Mouse (Mus musculus) MEL (cell line): ENCODE measurements around the gene 1700020D05Rik. TPM values are rescaled to one million over a fixed set of nuclear protein-coding genes. Genes with fewer than 3 reads are reported as not detected.

Source experiments
- DNase-seq: peaks from one replicate; pipeline ENCODE4 v3.0.0; 2011; ENCODE audit warnings: low read depth, low spot score
- H3K27ac ChIP-seq: 2 replicates; pipeline ENCODE4 v1.5.1; 2012; ENCODE audit warnings: low read depth, mild to moderate bottlenecking, control low read depth, low read length, moderate library complexity; ENCODE audit not compliant: control insufficient read depth
- H3K27me3 ChIP-seq, 2 experiments: fragments of 150-350 bp in 1 of 2; sonication (generic) in 1 of 2; 2 replicates each; pipeline ENCODE4 v1.6.1; 2012; ENCODE audit warnings: low read length in 2 of 2, mild to moderate bottlenecking in 2 of 2, improper control_type of control experiment in 1 of 2, moderate library complexity in 1 of 2; ENCODE audit not compliant: insufficient read depth in 2 of 2, control insufficient read depth in 1 of 2
- H3K36me3 ChIP-seq, 2 experiments: 2 replicates each; pipeline ENCODE4 v1.6.1; 2012 to 2014; ENCODE audit warnings: low read length in 2 of 2, improper control_type of control experiment in 1 of 2, inconsistent platforms in 1 of 2, mild to moderate bottlenecking in 1 of 2; ENCODE audit not compliant: insufficient read depth in 2 of 2, control insufficient read depth in 1 of 2
- H3K4me1 ChIP-seq, 2 experiments: fragments of 150-350 bp in 1 of 2; sonication (generic) in 1 of 2; 2 replicates each; pipeline ENCODE4 v1.6.1; 2012; ENCODE audit warnings: low read length in 2 of 2, improper control_type of control experiment in 1 of 2, mild to moderate bottlenecking in 1 of 2; ENCODE audit not compliant: insufficient read depth in 2 of 2, control insufficient read depth in 1 of 2
- H3K4me3 ChIP-seq, 2 experiments: fragments of 150-350 bp in 1 of 2; sonication (generic) in 1 of 2; 2 replicates each; pipeline ENCODE4 v1.5.1; 2012; ENCODE audit warnings: low read depth in 2 of 2, low read length in 2 of 2, mild to moderate bottlenecking in 2 of 2, moderate library complexity in 2 of 2, control low read depth in 1 of 2, improper control_type of control experiment in 1 of 2; ENCODE audit not compliant: control insufficient read depth in 1 of 2, insufficient read depth in 1 of 2
- H3K79me2 ChIP-seq: 2 replicates; pipeline ENCODE4 v1.6.1; 2012; ENCODE audit warnings: mild to moderate bottlenecking, low read length, moderate library complexity; ENCODE audit not compliant: control insufficient read depth, poor library complexity, insufficient read depth
- H3K9ac ChIP-seq: 2 replicates; pipeline ENCODE4 v1.6.1; 2012; ENCODE audit warnings: low read depth, mild to moderate bottlenecking, control low read depth, low read length, moderate library complexity; ENCODE audit not compliant: control insufficient read depth, poor library complexity, severe bottlenecking
- H3K9me3 ChIP-seq: fragments of 150-350 bp; sonication (generic); replicated peaks from 2 replicates; pipeline ENCODE4 v1.6.1; 2012; ENCODE audit warnings: mild to moderate bottlenecking, low read length, improper control_type of control experiment, moderate library complexity; ENCODE audit not compliant: insufficient read depth
- CTCF ChIP-seq, 3 experiments: IDR thresholded peaks in 2 of 3; conservative IDR thresholded peaks in 1 of 3; 2 replicates each; pipeline ENCODE4 v1.5.1; 2011 to 2012; ENCODE audit warnings: low read length in 3 of 3, low read depth in 2 of 3, mild to moderate bottlenecking in 2 of 3, improper control_type of control experiment in 1 of 3, inconsistent platforms in 1 of 3, mixed read lengths in 1 of 3, moderate library complexity in 1 of 3; ENCODE audit not compliant: control insufficient read depth in 1 of 3, insufficient read depth in 1 of 3, poor library complexity in 1 of 3, severe bottlenecking in 1 of 3
- E2F4 ChIP-seq: IDR thresholded peaks from 2 replicates; pipeline ENCODE4 v1.6.1; 2011; ENCODE audit warnings: low read depth, low read length, improper control_type of control experiment, borderline replicate concordance
- ELF1 ChIP-seq: IDR thresholded peaks from 2 replicates; pipeline ENCODE4 v1.6.1; 2014; ENCODE audit warnings: low read depth, mild to moderate bottlenecking, inconsistent platforms, low read length, improper control_type of control experiment, moderate library complexity
- EP300 ChIP-seq, 2 experiments: IDR thresholded peaks; 2 replicates each; pipeline ENCODE4 v1.6.1; 2011; ENCODE audit warnings: improper control_type of control experiment in 2 of 2, low read length in 2 of 2, low read depth in 1 of 2, mild to moderate bottlenecking in 1 of 2
- GABPA ChIP-seq: IDR thresholded peaks from 2 replicates; pipeline ENCODE4 v1.6.1; 2012; ENCODE audit warnings: low read depth, mild to moderate bottlenecking, inconsistent platforms, low read length, improper control_type of control experiment, moderate library complexity
- GATA1 ChIP-seq: IDR thresholded peaks from 2 replicates; pipeline ENCODE4 v1.6.1; 2011; ENCODE audit warnings: low read depth, low read length, improper control_type of control experiment
- KAT2A ChIP-seq: conservative IDR thresholded peaks from 2 replicates; pipeline ENCODE4 v1.6.1; 2012; ENCODE audit warnings: low read depth, low read length, improper control_type of control experiment, inconsistent platforms
- MAX ChIP-seq: IDR thresholded peaks from 2 replicates; pipeline ENCODE4 v1.6.1; 2011; ENCODE audit warnings: low read length, improper control_type of control experiment
- MXI1 ChIP-seq: IDR thresholded peaks from 2 replicates; pipeline ENCODE4 v1.6.1; 2011; ENCODE audit warnings: mild to moderate bottlenecking, low read depth, low read length, improper control_type of control experiment
- MYB ChIP-seq: IDR thresholded peaks from 2 replicates; pipeline ENCODE4 v1.6.1; 2011; ENCODE audit warnings: mild to moderate bottlenecking, low read depth, low read length, improper control_type of control experiment
- MYC ChIP-seq: IDR thresholded peaks from 2 replicates; pipeline ENCODE4 v1.6.1; 2011; ENCODE audit warnings: low read depth, mild to moderate bottlenecking, low read length, improper control_type of control experiment, moderate library complexity
- NELFE ChIP-seq: IDR thresholded peaks from 2 replicates; pipeline ENCODE4 v1.6.1; 2011; ENCODE audit warnings: low read depth, low read length, improper control_type of control experiment
- NRF1 ChIP-seq: IDR thresholded peaks from 2 replicates; pipeline ENCODE4 v1.6.1; 2014; ENCODE audit warnings: low read depth, mild to moderate bottlenecking, inconsistent platforms, low read length, improper control_type of control experiment, moderate library complexity; ENCODE audit not compliant: poor library complexity, insufficient read depth, severe bottlenecking
- POLR2A ChIP-seq, 2 experiments: IDR thresholded peaks; 2 replicates each; pipeline ENCODE4 v1.6.1; 2011 to 2012; ENCODE audit warnings: low read length in 2 of 2, mild to moderate bottlenecking in 2 of 2, control low read depth in 1 of 2, improper control_type of control experiment in 1 of 2, low read depth in 1 of 2, moderate library complexity in 1 of 2; ENCODE audit not compliant: control insufficient read depth in 1 of 2, insufficient read depth in 1 of 2, poor library complexity in 1 of 2
- POLR2AphosphoS2 ChIP-seq: IDR thresholded peaks from 2 replicates; pipeline ENCODE4 v1.6.1; 2011; ENCODE audit warnings: low read length, improper control_type of control experiment
- POLR2AphosphoS5 ChIP-seq: IDR thresholded peaks from 2 replicates; pipeline ENCODE4 v1.6.1; 2012; ENCODE audit warnings: low read depth, borderline replicate concordance, mild to moderate bottlenecking, inconsistent platforms, low read length, moderate library complexity, mixed read lengths
- RCOR1 ChIP-seq: IDR thresholded peaks from 2 replicates; pipeline ENCODE4 v1.6.1; 2012; ENCODE audit warnings: low read depth, mild to moderate bottlenecking, inconsistent platforms, low read length, improper control_type of control experiment
- SIN3A ChIP-seq: IDR thresholded peaks from 2 replicates; pipeline ENCODE4 v1.6.1; 2012; ENCODE audit warnings: low read length, improper control_type of control experiment, inconsistent platforms
- TBP ChIP-seq: IDR thresholded peaks from 2 replicates; pipeline ENCODE4 v1.8.0; 2011; ENCODE audit warnings: low read depth, low read length, improper control_type of control experiment
- TCF12 ChIP-seq: IDR thresholded peaks from 2 replicates; pipeline ENCODE4 v1.6.1; 2014; ENCODE audit warnings: low read depth, mild to moderate bottlenecking, inconsistent platforms, low read length, improper control_type of control experiment, moderate library complexity
- USF1 ChIP-seq: IDR thresholded peaks from 2 replicates; pipeline ENCODE4 v1.6.1; 2014; ENCODE audit warnings: low read depth, mild to moderate bottlenecking, inconsistent platforms, low read length, improper control_type of control experiment, moderate library complexity
- USF2 ChIP-seq, 2 experiments: IDR thresholded peaks; 2 replicates each; pipeline ENCODE4 v1.6.1; 2011 to 2012; ENCODE audit warnings: improper control_type of control experiment in 2 of 2, low read length in 2 of 2, borderline replicate concordance in 1 of 2, inconsistent platforms in 1 of 2, low read depth in 1 of 2, mild to moderate bottlenecking in 1 of 2; ENCODE audit not compliant: insufficient read depth in 1 of 2
- ZC3H11A ChIP-seq: IDR thresholded peaks from 2 replicates; pipeline ENCODE4 v1.6.1; 2012; ENCODE audit warnings: low read depth, mild to moderate bottlenecking, inconsistent platforms, low read length, improper control_type of control experiment
- ZMIZ1 ChIP-seq: IDR thresholded peaks from 2 replicates; pipeline ENCODE4 v1.6.1; 2012; ENCODE audit warnings: low read depth, mild to moderate bottlenecking, inconsistent platforms, low read length, improper control_type of control experiment, moderate library complexity
- polyA plus RNA-seq, 2 experiments: library from polyadenylated mRNA; stranded (reverse) in 1 of 2; unstranded in 1 of 2; fragments of >175 nt in 1 of 2; fragments of >200 nt in 1 of 2; gene quantifications; 2 replicates each; pipeline versions ENCODE4 v1.2.1 to v1.2.4; 2012; ENCODE audit warnings: low replicate concordance in 2 of 2, low read depth in 1 of 2; ENCODE audit not compliant: insufficient read length in 2 of 2, insufficient read depth in 1 of 2, missing spikeins in 1 of 2
- total RNA-seq: library from RNA; depleted of rRNA; stranded (reverse); fragments of 300-350 nt; gene quantifications from 2 replicates; pipeline ENCODE4 v1.2.3, GENCODE M21; 2012

1700020D05Rik gene
- total and polyA plus RNA-seq, 3 experiments, result 0.19 to 0.78 TPM; not detected in 1

DNA sequence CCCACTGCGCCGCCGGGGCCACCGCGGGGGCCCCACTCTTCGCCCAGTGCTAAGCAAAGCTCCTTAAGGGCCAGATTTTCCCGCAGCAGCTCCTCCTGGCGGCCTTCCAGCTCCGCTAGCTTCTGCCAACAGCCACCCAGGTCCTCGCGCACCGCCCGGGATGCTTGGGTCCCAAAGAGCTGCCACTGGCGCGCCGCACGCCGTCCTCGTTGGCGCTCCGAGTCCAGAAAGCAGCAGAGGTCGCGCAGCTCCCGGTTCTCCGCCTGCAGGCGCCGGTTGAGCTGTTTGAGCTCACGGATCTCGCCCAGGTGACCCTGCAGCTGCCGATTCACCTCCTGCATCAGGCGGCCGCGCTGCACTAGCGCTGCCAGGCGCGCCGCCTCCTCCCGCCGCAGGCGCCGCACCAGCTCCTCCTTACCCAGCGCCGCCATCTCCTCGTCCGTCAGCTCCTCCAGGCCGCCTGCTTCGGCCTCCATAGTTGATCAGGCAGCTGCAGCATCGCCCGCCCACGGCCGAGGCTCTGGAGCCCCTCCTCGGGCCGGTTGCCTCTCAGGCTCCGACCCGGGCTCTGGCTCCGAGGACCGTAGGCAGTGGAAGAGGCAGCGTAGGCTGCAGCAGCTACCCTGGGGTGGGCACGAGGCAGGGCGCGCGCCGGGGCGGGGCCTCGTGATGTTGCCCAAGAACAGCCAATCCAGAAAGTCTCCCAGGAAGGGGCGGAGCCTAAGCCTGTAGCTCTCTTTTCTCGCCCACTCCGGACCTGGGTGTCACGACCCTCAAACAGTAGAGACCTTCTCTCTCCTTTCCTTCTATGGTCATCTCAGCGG, 46.5 kb downstream of the 1700020D05Rik start:
- peaks cover 0 to 5% of the 10 kb centered on the region in 2 experiments; a peak in 2 of 4 replicates for H3K36me3 ChIP-seq
- no peaks in the 10 kb centered on the region for H3K9me3 ChIP-seq
- peak; percentile 96 for DNase-seq
- H3K4me1 ChIP-seq, result peaks cover 0 to 31% of the 10 kb centered on the region in 2 experiments
- H3K27ac ChIP-seq, result peak overlapping the region; percentile 51
- H3K4me3 ChIP-seq, result peak overlapping the region; percentile 77
- H3K9ac ChIP-seq, result peak overlapping the region; percentile 89
- no peaks in the 10 kb centered on the region for H3K27me3 ChIP-seq
- TF ChIP-seq USF1 (peak; percentile 67; the same call in 1 of the 2 replicates), MAX (peak; percentile 81), TBP (0 out of 2 replicates have a peak, but pooled peaks have one; percentile 35), SIN3A (peak; percentile 66), MXI1 (peak; percentile 74), TCF12 (peak; percentile 29; the same call in 1 of the 2 replicates), MYB (no peak), CTCF (IDR thresholded peaks at IDR 0.05 in 2 of 3, conservative IDR thresholded peaks at IDR 0.05 in 1 of 3; ENCODE audit: control insufficient read depth in 1 of 3, insufficient read depth in 1 of 3, low read depth in 2 of 3, low read length in 3 of 3, poor library complexity in 1 of 3, severe bottlenecking in 1 of 3) (0 out of 6 replicates have a peak, but pooled peaks of 1 of the 3 experiments have one; percentile 9), POLR2A (IDR thresholded peaks at IDR 0.05; ENCODE audit: control insufficient read depth in 1 of 2, insufficient read depth in 1 of 2, low read depth in 1 of 2, low read length in 2 of 2, poor library complexity in 1 of 2) (peak; percentile 79 to 89), KAT2A (no peak), ELF1 (peak; percentile 6; the same call in 1 of the 2 replicates), NRF1 (no peak), NELFE (peak; percentile 87), ZMIZ1 (peak; percentile 76), MYC (peak; percentile 48; the same call in 1 of the 2 replicates), POLR2AphosphoS2 (0 out of 2 replicates have a peak, but pooled peaks have one; percentile 68), POLR2AphosphoS5 (no peak)
- TF ChIP-seq, all 39 proteins: peak for 13
- peaks cover 18% of the 10 kb centered on the region for H3K79me2 ChIP-seq

- H3K27ac ChIP-seq, result no peak overlapping the region
- peak overlapping the region; percentile 89 for H3K9ac ChIP-seq
- H3K4me1 ChIP-seq, result peaks cover 0 to 28% of the 10 kb centered on the region in 2 experiments
- peak; percentile 44 for DNase-seq
- peaks cover 0 to 5% of the 10 kb centered on the region in 2 experiments; a peak in 2 of 4 replicates for H3K36me3 ChIP-seq
- no peaks in the 10 kb centered on the region for H3K27me3 ChIP-seq
- H3K4me3 ChIP-seq, result peak overlapping the region; percentile 77
- H3K9me3 ChIP-seq, result no peaks in the 10 kb centered on the region
- peaks cover 18% of the 10 kb centered on the region for H3K79me2 ChIP-seq
- TF ChIP-seq EP300 (IDR thresholded peaks at IDR 0.05; ENCODE audit: low read depth in 1 of 2, low read length in 2 of 2) (no peak), ELF1 (no peak), E2F4 (no peak), RCOR1 (no peak), GATA1 (no peak), GABPA (no peak), ZC3H11A (no peak), USF2 (IDR thresholded peaks at IDR 0.05; ENCODE audit: borderline replicate concordance in 1 of 2, insufficient read depth in 1 of 2, low read depth in 1 of 2, low read length in 2 of 2) (no peak)
Observed at GRCm38 (mm10) chr19:5456241-5456921, 47.2 kb downstream of the 1700020D05Rik start.
